Mouse (Mus musculus): Measurements from ENCODE around the gene Sec61a2. TPM values are rescaled to one million over a fixed set of nuclear protein-coding genes. Genes with fewer than 3 reads are reported as not detected.
A peak's percentile ranks its signal among the peaks of the same experiment; 100 is the strongest.

Gene Sec61a2
- polyA plus RNA-seq, 1 experiment from 2014 or later, result 14.3 TPM

GRCm38 (mm10) chr2:5930291-5931054, 35.2 kb upstream of the Sec61a2 start:
- no peaks in the 10 kb centered on the region for H3K4me1 ChIP-seq (replicated peaks)
- H3K27me3 ChIP-seq, result no peaks in the 10 kb centered on the region
- whole genome bisulfite sequencing (ENCODE audit: insufficient replicate concordance), result 68% methylated on average over 18 of the region's 18 CpGs
- no peaks in the 10 kb centered on the region for H3K9me3 ChIP-seq (replicated peaks)
- DNase-seq (no peak), ATAC-seq (ENCODE audit: low read depth) (no peak)
- no peak overlapping the region for H3K27ac ChIP-seq
- no peak overlapping the region for H3K4me2 ChIP-seq
- no peak overlapping the region for H3K9ac ChIP-seq
- H3K36me3 ChIP-seq, result peaks cover 9% of the 10 kb centered on the region; the same call in 1 of the 2 replicates
- no peak overlapping the region for H3K4me3 ChIP-seq (replicated peaks)

- H3K27me3 ChIP-seq, result no peaks in the 10 kb centered on the region
- ATAC-seq (ENCODE audit: low read depth) (no peak), DNase-seq (no peak)
- no peaks in the 10 kb centered on the region for H3K9me3 ChIP-seq (replicated peaks)
- H3K4me3 ChIP-seq (replicated peaks), result no peak overlapping the region
- no peak overlapping the region for H3K9ac ChIP-seq
- no peaks in the 10 kb centered on the region for H3K4me1 ChIP-seq (replicated peaks)
- H3K4me2 ChIP-seq, result no peak overlapping the region
- 83% methylated on average over 5 of the region's 5 CpGs for WGBS (ENCODE audit: insufficient replicate concordance)
- H3K36me3 ChIP-seq, result peaks cover 9% of the 10 kb centered on the region; the same call in 1 of the 2 replicates
- no peak overlapping the region for H3K27ac ChIP-seq
Observed at GRCm38 (mm10) chr2:5929793-5930192, 34.6 kb upstream of the Sec61a2 start.

GRCm38 (mm10) chr2:5927481-5927880, 32.2 kb upstream of the Sec61a2 start:
- no peaks in the 10 kb centered on the region for H3K9me3 ChIP-seq (replicated peaks)
- H3K27ac ChIP-seq, result no peak overlapping the region
- H3K36me3 ChIP-seq, result peaks cover 9% of the 10 kb centered on the region; the same call in 1 of the 2 replicates
- no peaks in the 10 kb centered on the region for H3K27me3 ChIP-seq
- H3K4me2 ChIP-seq, result no peak overlapping the region
- DNase-seq, result no peak
- ATAC-seq (ENCODE audit: low read depth), result no peak
- H3K9ac ChIP-seq, result no peak overlapping the region
- H3K4me1 ChIP-seq (replicated peaks), result no peaks in the 10 kb centered on the region
- no peak overlapping the region for H3K4me3 ChIP-seq (replicated peaks)
- 91% methylated on average over 5 of the region's 5 CpGs for WGBS (ENCODE audit: insufficient replicate concordance)

- no peak for ATAC-seq (ENCODE audit: low read depth)
- H3K4me3 ChIP-seq (replicated peaks), result no peak overlapping the region
- no peaks in the 10 kb centered on the region for H3K27me3 ChIP-seq
- H3K9me3 ChIP-seq (replicated peaks), result no peaks in the 10 kb centered on the region
- no peak overlapping the region for H3K27ac ChIP-seq
- no peaks in the 10 kb centered on the region for H3K4me1 ChIP-seq (replicated peaks)
- WGBS (ENCODE audit: insufficient replicate concordance), result 73% methylated on average over 9 of the region's 9 CpGs
- no peak overlapping the region for H3K4me2 ChIP-seq
- DNase-seq, result no peak
- no peak overlapping the region for H3K9ac ChIP-seq
- H3K36me3 ChIP-seq, result peaks cover 18% of the 10 kb centered on the region
Observed at GRCm38 (mm10) chr2:5923786-5924185, 28.6 kb upstream of the Sec61a2 start.

GRCm38 (mm10) chr2:5922823-5923222, 27.6 kb upstream of the Sec61a2 start:
- WGBS (ENCODE audit: insufficient replicate concordance), result 81% methylated on average over 6 of the region's 6 CpGs
- no peak overlapping the region for H3K27ac ChIP-seq
- no peak overlapping the region for H3K9ac ChIP-seq
- no peaks in the 10 kb centered on the region for H3K9me3 ChIP-seq (replicated peaks)
- H3K4me2 ChIP-seq, result no peak overlapping the region
- no peak overlapping the region for H3K4me3 ChIP-seq (replicated peaks)
- peaks cover 14% of the 10 kb centered on the region for H3K36me3 ChIP-seq
- no peaks in the 10 kb centered on the region for H3K27me3 ChIP-seq
- DNase-seq, result no peak
- H3K4me1 ChIP-seq (replicated peaks), result no peaks in the 10 kb centered on the region
- peak; percentile 10; the same call in 1 of the 2 replicates for ATAC-seq (ENCODE audit: low read depth)

GRCm38 (mm10) chr2:5911282-5911965, 16.2 kb upstream of the Sec61a2 start:
- H3K4me3 ChIP-seq (replicated peaks), result no peak overlapping the region
- H3K4me2 ChIP-seq, result no peak overlapping the region
- no peaks in the 10 kb centered on the region for H3K4me1 ChIP-seq (replicated peaks)
- no peak overlapping the region for H3K27ac ChIP-seq
- ATAC-seq (ENCODE audit: low read depth) (no peak), DNase-seq (no peak)
- H3K27me3 ChIP-seq, result no peaks in the 10 kb centered on the region
- H3K9me3 ChIP-seq (replicated peaks), result no peaks in the 10 kb centered on the region
- no peaks in the 10 kb centered on the region for H3K36me3 ChIP-seq
- H3K9ac ChIP-seq, result no peak overlapping the region
- whole genome bisulfite sequencing (ENCODE audit: insufficient replicate concordance), result 76% methylated on average over 16 of the region's 16 CpGs

- Histone ChIP-seq H3K4me1 (replicated peaks) (no peaks in the 10 kb centered on the region), H3K27me3 (no peaks in the 10 kb centered on the region), H3K9me3 (replicated peaks) (no peaks in the 10 kb centered on the region), H3K9ac (no peak overlapping the region), H3K4me2 (no peak overlapping the region), H3K36me3 (0 out of 2 replicates have a peak, but pooled peaks cover 6% of the 10 kb centered on the region), H3K4me3 (replicated peaks) (no peak overlapping the region), H3K27ac (no peak overlapping the region)
- ATAC-seq (ENCODE audit: low read depth) (no peak), DNase-seq (peak; percentile 44)
- WGBS (ENCODE audit: insufficient replicate concordance), result 34% methylated on average over 3 of the region's 3 CpGs
Observed at GRCm38 (mm10) chr2:5906625-5907024, 11.4 kb upstream of the Sec61a2 start.

- ATAC-seq (ENCODE audit: low read depth), result no peak
- Histone ChIP-seq H3K9ac (no peak overlapping the region), H3K4me1 (replicated peaks) (no peaks in the 10 kb centered on the region), H3K27me3 (no peaks in the 10 kb centered on the region), H3K9me3 (replicated peaks) (no peaks in the 10 kb centered on the region), H3K36me3 (0 out of 2 replicates have a peak, but pooled peaks cover 6% of the 10 kb centered on the region), H3K4me3 (replicated peaks) (no peak overlapping the region), H3K4me2 (no peak overlapping the region), H3K27ac (no peak overlapping the region)
- 61% methylated on average over 5 of the region's 5 CpGs for WGBS (ENCODE audit: insufficient replicate concordance)
- DNase-seq, result no peak
Observed at GRCm38 (mm10) chr2:5906092-5906491, 10.9 kb upstream of the Sec61a2 start.

GRCm38 (mm10) chr2:5900145-5900544, 4.9 kb upstream of the Sec61a2 start:
- no peaks in the 10 kb centered on the region for H3K27me3 ChIP-seq
- H3K4me1 ChIP-seq (replicated peaks), result peaks cover 4% of the 10 kb centered on the region
- WGBS (ENCODE audit: insufficient replicate concordance), result 45% methylated on average over 5 of the region's 5 CpGs
- H3K9me3 ChIP-seq (replicated peaks), result no peaks in the 10 kb centered on the region
- H3K9ac ChIP-seq, result no peak overlapping the region
- H3K36me3 ChIP-seq, result peaks cover 6% of the 10 kb centered on the region; the same call in 1 of the 2 replicates
- no peak overlapping the region for H3K4me2 ChIP-seq
- no peak overlapping the region for H3K27ac ChIP-seq
- no peak overlapping the region for H3K4me3 ChIP-seq (replicated peaks)
- no peak for ATAC-seq (ENCODE audit: low read depth)
- DNase-seq, result peak; percentile 22

GRCm38 (mm10) chr2:5894296-5894695, 936 bp downstream of the Sec61a2 start:
- H3K36me3 ChIP-seq, result peaks cover 13% of the 10 kb centered on the region
- no peak for ATAC-seq (ENCODE audit: low read depth)
- peak overlapping the region; percentile 90 for H3K4me2 ChIP-seq
- WGBS (ENCODE audit: insufficient replicate concordance), result 44% methylated on average over 11 of the region's 11 CpGs
- H3K4me1 ChIP-seq (replicated peaks), result peaks cover 33% of the 10 kb centered on the region
- peak overlapping the region; percentile 81 for H3K4me3 ChIP-seq (replicated peaks)
- H3K9ac ChIP-seq, result peak overlapping the region; percentile 95
- no peak for DNase-seq
- H3K27ac ChIP-seq, result peak overlapping the region; percentile 76
- H3K27me3 ChIP-seq, result no peaks in the 10 kb centered on the region
- H3K9me3 ChIP-seq (replicated peaks), result no peaks in the 10 kb centered on the region

GRCm38 (mm10) chr2:5889412-5889811, 5.8 kb downstream of the Sec61a2 start:
- Histone ChIP-seq H3K36me3 (peaks cover 49% of the 10 kb centered on the region), H3K27me3 (no peaks in the 10 kb centered on the region), H3K9ac (no peak overlapping the region), H3K4me1 (replicated peaks) (peaks cover 41% of the 10 kb centered on the region), H3K9me3 (replicated peaks) (no peaks in the 10 kb centered on the region), H3K4me2 (no peak overlapping the region), H3K27ac (no peak overlapping the region), H3K4me3 (replicated peaks) (no peak overlapping the region)
- DNase-seq (no peak), ATAC-seq (ENCODE audit: low read depth) (no peak)
- 64% methylated on average over 2 of the region's 2 CpGs for WGBS (ENCODE audit: insufficient replicate concordance)

Data from liver, embryonic 13.5 days (tissue).